Mouse (Mus musculus) MEL (cell line): ENCODE measurements around the gene Patz1. TPM values are rescaled to one million over a fixed set of nuclear protein-coding genes. Genes with fewer than 3 reads are reported as not detected.
A peak's percentile ranks its signal among the peaks of the same experiment; 100 is the strongest.

Experiments
- DNase-seq: peaks from one replicate; pipeline ENCODE4 v3.0.0; 2011; ENCODE audit warnings: low read depth, low spot score
- H3K27ac ChIP-seq: 2 replicates; pipeline ENCODE4 v1.5.1; 2012; ENCODE audit warnings: low read depth, mild to moderate bottlenecking, control low read depth, low read length, moderate library complexity; ENCODE audit not compliant: control insufficient read depth
- H3K27me3 ChIP-seq, 2 experiments: fragments of 150-350 bp in 1 of 2; sonication (generic) in 1 of 2; 2 replicates each; pipeline ENCODE4 v1.6.1; 2012; ENCODE audit warnings: low read length in 2 of 2, mild to moderate bottlenecking in 2 of 2, improper control_type of control experiment in 1 of 2, moderate library complexity in 1 of 2; ENCODE audit not compliant: insufficient read depth in 2 of 2, control insufficient read depth in 1 of 2
- H3K36me3 ChIP-seq, 2 experiments: 2 replicates each; pipeline ENCODE4 v1.6.1; 2012 to 2014; ENCODE audit warnings: low read length in 2 of 2, improper control_type of control experiment in 1 of 2, inconsistent platforms in 1 of 2, mild to moderate bottlenecking in 1 of 2; ENCODE audit not compliant: insufficient read depth in 2 of 2, control insufficient read depth in 1 of 2
- H3K4me1 ChIP-seq, 2 experiments: fragments of 150-350 bp in 1 of 2; sonication (generic) in 1 of 2; 2 replicates each; pipeline ENCODE4 v1.6.1; 2012; ENCODE audit warnings: low read length in 2 of 2, improper control_type of control experiment in 1 of 2, mild to moderate bottlenecking in 1 of 2; ENCODE audit not compliant: insufficient read depth in 2 of 2, control insufficient read depth in 1 of 2
- H3K4me3 ChIP-seq, 2 experiments: fragments of 150-350 bp in 1 of 2; sonication (generic) in 1 of 2; 2 replicates each; pipeline ENCODE4 v1.5.1; 2012; ENCODE audit warnings: low read depth in 2 of 2, low read length in 2 of 2, mild to moderate bottlenecking in 2 of 2, moderate library complexity in 2 of 2, control low read depth in 1 of 2, improper control_type of control experiment in 1 of 2; ENCODE audit not compliant: control insufficient read depth in 1 of 2, insufficient read depth in 1 of 2
- H3K79me2 ChIP-seq: 2 replicates; pipeline ENCODE4 v1.6.1; 2012; ENCODE audit warnings: mild to moderate bottlenecking, low read length, moderate library complexity; ENCODE audit not compliant: control insufficient read depth, poor library complexity, insufficient read depth
- H3K9ac ChIP-seq: 2 replicates; pipeline ENCODE4 v1.6.1; 2012; ENCODE audit warnings: low read depth, mild to moderate bottlenecking, control low read depth, low read length, moderate library complexity; ENCODE audit not compliant: control insufficient read depth, poor library complexity, severe bottlenecking
- H3K9me3 ChIP-seq: fragments of 150-350 bp; sonication (generic); replicated peaks from 2 replicates; pipeline ENCODE4 v1.6.1; 2012; ENCODE audit warnings: mild to moderate bottlenecking, low read length, improper control_type of control experiment, moderate library complexity; ENCODE audit not compliant: insufficient read depth
- BHLHE40 ChIP-seq: IDR thresholded peaks from 2 replicates; pipeline ENCODE4 v1.6.1; 2012; ENCODE audit warnings: low read depth, mild to moderate bottlenecking, inconsistent platforms, low read length, improper control_type of control experiment, borderline replicate concordance
- CHD1 ChIP-seq: IDR thresholded peaks from 2 replicates; pipeline ENCODE4 v1.6.1; 2012; ENCODE audit warnings: low read depth, mild to moderate bottlenecking, inconsistent platforms, low read length, improper control_type of control experiment
- CHD2 ChIP-seq: IDR thresholded peaks from 2 replicates; pipeline ENCODE4 v1.6.1; 2011; ENCODE audit warnings: low read length, improper control_type of control experiment
- CTCF ChIP-seq, 3 experiments: IDR thresholded peaks in 2 of 3; conservative IDR thresholded peaks in 1 of 3; 2 replicates each; pipeline ENCODE4 v1.5.1; 2011 to 2012; ENCODE audit warnings: low read length in 3 of 3, low read depth in 2 of 3, mild to moderate bottlenecking in 2 of 3, improper control_type of control experiment in 1 of 3, inconsistent platforms in 1 of 3, mixed read lengths in 1 of 3, moderate library complexity in 1 of 3; ENCODE audit not compliant: control insufficient read depth in 1 of 3, insufficient read depth in 1 of 3, poor library complexity in 1 of 3, severe bottlenecking in 1 of 3
- E2F4 ChIP-seq: IDR thresholded peaks from 2 replicates; pipeline ENCODE4 v1.6.1; 2011; ENCODE audit warnings: low read depth, low read length, improper control_type of control experiment, borderline replicate concordance
- ELF1 ChIP-seq: IDR thresholded peaks from 2 replicates; pipeline ENCODE4 v1.6.1; 2014; ENCODE audit warnings: low read depth, mild to moderate bottlenecking, inconsistent platforms, low read length, improper control_type of control experiment, moderate library complexity
- EP300 ChIP-seq, 2 experiments: IDR thresholded peaks; 2 replicates each; pipeline ENCODE4 v1.6.1; 2011; ENCODE audit warnings: improper control_type of control experiment in 2 of 2, low read length in 2 of 2, low read depth in 1 of 2, mild to moderate bottlenecking in 1 of 2
- ETS1 ChIP-seq: IDR thresholded peaks from 2 replicates; pipeline ENCODE4 v1.6.1; 2012; ENCODE audit warnings: low read depth, mild to moderate bottlenecking, inconsistent platforms, low read length, improper control_type of control experiment, moderate library complexity
- GABPA ChIP-seq: IDR thresholded peaks from 2 replicates; pipeline ENCODE4 v1.6.1; 2012; ENCODE audit warnings: low read depth, mild to moderate bottlenecking, inconsistent platforms, low read length, improper control_type of control experiment, moderate library complexity
- GATA1 ChIP-seq: IDR thresholded peaks from 2 replicates; pipeline ENCODE4 v1.6.1; 2011; ENCODE audit warnings: low read depth, low read length, improper control_type of control experiment
- HCFC1 ChIP-seq: IDR thresholded peaks from 2 replicates; pipeline ENCODE4 v1.6.1; 2012; ENCODE audit warnings: low read depth, mild to moderate bottlenecking, inconsistent platforms, low read length, improper control_type of control experiment, moderate library complexity
- JUND ChIP-seq: IDR thresholded peaks from 2 replicates; pipeline ENCODE4 v1.6.1; 2011; ENCODE audit warnings: low read depth, mild to moderate bottlenecking, improper control_type of control experiment, low read length
- KAT2A ChIP-seq: conservative IDR thresholded peaks from 2 replicates; pipeline ENCODE4 v1.6.1; 2012; ENCODE audit warnings: low read depth, low read length, improper control_type of control experiment, inconsistent platforms
- MAFK ChIP-seq: IDR thresholded peaks from 2 replicates; pipeline ENCODE4 v1.6.1; 2011; ENCODE audit warnings: low read depth, mild to moderate bottlenecking, low read length, improper control_type of control experiment, borderline replicate concordance
- MAX ChIP-seq: IDR thresholded peaks from 2 replicates; pipeline ENCODE4 v1.6.1; 2011; ENCODE audit warnings: low read length, improper control_type of control experiment
- MAZ ChIP-seq: IDR thresholded peaks from 2 replicates; pipeline ENCODE4 v1.6.1; 2012; ENCODE audit warnings: low read depth, mild to moderate bottlenecking, inconsistent platforms, low read length, improper control_type of control experiment
- MEF2A ChIP-seq: IDR thresholded peaks from 2 replicates; pipeline ENCODE4 v1.6.1; 2014; ENCODE audit warnings: low read depth, mild to moderate bottlenecking, inconsistent platforms, low read length, improper control_type of control experiment; ENCODE audit not compliant: poor library complexity, insufficient replicate concordance, severe bottlenecking; ENCODE audit errors: extremely low read depth
- MXI1 ChIP-seq: IDR thresholded peaks from 2 replicates; pipeline ENCODE4 v1.6.1; 2011; ENCODE audit warnings: mild to moderate bottlenecking, low read depth, low read length, improper control_type of control experiment
- MYB ChIP-seq: IDR thresholded peaks from 2 replicates; pipeline ENCODE4 v1.6.1; 2011; ENCODE audit warnings: mild to moderate bottlenecking, low read depth, low read length, improper control_type of control experiment
- MYC ChIP-seq: IDR thresholded peaks from 2 replicates; pipeline ENCODE4 v1.6.1; 2011; ENCODE audit warnings: low read depth, mild to moderate bottlenecking, low read length, improper control_type of control experiment, moderate library complexity
- NELFE ChIP-seq: IDR thresholded peaks from 2 replicates; pipeline ENCODE4 v1.6.1; 2011; ENCODE audit warnings: low read depth, low read length, improper control_type of control experiment
- NRF1 ChIP-seq: IDR thresholded peaks from 2 replicates; pipeline ENCODE4 v1.6.1; 2014; ENCODE audit warnings: low read depth, mild to moderate bottlenecking, inconsistent platforms, low read length, improper control_type of control experiment, moderate library complexity; ENCODE audit not compliant: poor library complexity, insufficient read depth, severe bottlenecking
- POLR2A ChIP-seq, 2 experiments: IDR thresholded peaks; 2 replicates each; pipeline ENCODE4 v1.6.1; 2011 to 2012; ENCODE audit warnings: low read length in 2 of 2, mild to moderate bottlenecking in 2 of 2, control low read depth in 1 of 2, improper control_type of control experiment in 1 of 2, low read depth in 1 of 2, moderate library complexity in 1 of 2; ENCODE audit not compliant: control insufficient read depth in 1 of 2, insufficient read depth in 1 of 2, poor library complexity in 1 of 2
- POLR2AphosphoS2 ChIP-seq: IDR thresholded peaks from 2 replicates; pipeline ENCODE4 v1.6.1; 2011; ENCODE audit warnings: low read length, improper control_type of control experiment
- POLR2AphosphoS5 ChIP-seq: IDR thresholded peaks from 2 replicates; pipeline ENCODE4 v1.6.1; 2012; ENCODE audit warnings: low read depth, borderline replicate concordance, mild to moderate bottlenecking, inconsistent platforms, low read length, moderate library complexity, mixed read lengths
- RAD21 ChIP-seq: IDR thresholded peaks from 2 replicates; pipeline ENCODE4 v1.6.1; 2011; ENCODE audit warnings: mild to moderate bottlenecking, low read depth, low read length, improper control_type of control experiment
- RCOR1 ChIP-seq: IDR thresholded peaks from 2 replicates; pipeline ENCODE4 v1.6.1; 2012; ENCODE audit warnings: low read depth, mild to moderate bottlenecking, inconsistent platforms, low read length, improper control_type of control experiment
- SMC3 ChIP-seq: IDR thresholded peaks from 2 replicates; pipeline ENCODE4 v1.6.1; 2011; ENCODE audit warnings: low read depth, low read length, improper control_type of control experiment
- TAL1 ChIP-seq: IDR thresholded peaks from 2 replicates; pipeline ENCODE4 v1.6.1; 2012; ENCODE audit warnings: mild to moderate bottlenecking, inconsistent platforms, low read length, moderate library complexity, mixed read lengths
- TBP ChIP-seq: IDR thresholded peaks from 2 replicates; pipeline ENCODE4 v1.8.0; 2011; ENCODE audit warnings: low read depth, low read length, improper control_type of control experiment
- TCF12 ChIP-seq: IDR thresholded peaks from 2 replicates; pipeline ENCODE4 v1.6.1; 2014; ENCODE audit warnings: low read depth, mild to moderate bottlenecking, inconsistent platforms, low read length, improper control_type of control experiment, moderate library complexity
- UBTF ChIP-seq: IDR thresholded peaks from 2 replicates; pipeline ENCODE4 v1.6.1; 2012; ENCODE audit warnings: low read depth, mild to moderate bottlenecking, inconsistent platforms, low read length, improper control_type of control experiment, moderate library complexity, borderline replicate concordance; ENCODE audit not compliant: insufficient read depth
- USF1 ChIP-seq: IDR thresholded peaks from 2 replicates; pipeline ENCODE4 v1.6.1; 2014; ENCODE audit warnings: low read depth, mild to moderate bottlenecking, inconsistent platforms, low read length, improper control_type of control experiment, moderate library complexity
- USF2 ChIP-seq, 2 experiments: IDR thresholded peaks; 2 replicates each; pipeline ENCODE4 v1.6.1; 2011 to 2012; ENCODE audit warnings: improper control_type of control experiment in 2 of 2, low read length in 2 of 2, borderline replicate concordance in 1 of 2, inconsistent platforms in 1 of 2, low read depth in 1 of 2, mild to moderate bottlenecking in 1 of 2; ENCODE audit not compliant: insufficient read depth in 1 of 2
- ZC3H11A ChIP-seq: IDR thresholded peaks from 2 replicates; pipeline ENCODE4 v1.6.1; 2012; ENCODE audit warnings: low read depth, mild to moderate bottlenecking, inconsistent platforms, low read length, improper control_type of control experiment
- ZKSCAN1 ChIP-seq: IDR thresholded peaks from 2 replicates; pipeline ENCODE4 v1.6.1; 2012; ENCODE audit warnings: low read depth, mild to moderate bottlenecking, inconsistent platforms, low read length, improper control_type of control experiment, moderate library complexity
- ZMIZ1 ChIP-seq: IDR thresholded peaks from 2 replicates; pipeline ENCODE4 v1.6.1; 2012; ENCODE audit warnings: low read depth, mild to moderate bottlenecking, inconsistent platforms, low read length, improper control_type of control experiment, moderate library complexity
- ZNF384 ChIP-seq: IDR thresholded peaks from 2 replicates; pipeline ENCODE4 v1.6.1; 2012; ENCODE audit warnings: low read depth, mild to moderate bottlenecking, inconsistent platforms, low read length, improper control_type of control experiment
- polyA plus RNA-seq, 2 experiments: library from polyadenylated mRNA; stranded (reverse) in 1 of 2; unstranded in 1 of 2; fragments of >175 nt in 1 of 2; fragments of >200 nt in 1 of 2; gene quantifications; 2 replicates each; pipeline versions ENCODE4 v1.2.1 to v1.2.4; 2012; ENCODE audit warnings: low replicate concordance in 2 of 2, low read depth in 1 of 2; ENCODE audit not compliant: insufficient read length in 2 of 2, insufficient read depth in 1 of 2, missing spikeins in 1 of 2
- total RNA-seq: library from RNA; depleted of rRNA; stranded (reverse); fragments of 300-350 nt; gene quantifications from 2 replicates; pipeline ENCODE4 v1.2.3, GENCODE M21; 2012

Patz1 gene
- total and polyA plus RNA-seq, 3 experiments = 63.1 to 63.5 TPM; not detected in 1

DNA sequence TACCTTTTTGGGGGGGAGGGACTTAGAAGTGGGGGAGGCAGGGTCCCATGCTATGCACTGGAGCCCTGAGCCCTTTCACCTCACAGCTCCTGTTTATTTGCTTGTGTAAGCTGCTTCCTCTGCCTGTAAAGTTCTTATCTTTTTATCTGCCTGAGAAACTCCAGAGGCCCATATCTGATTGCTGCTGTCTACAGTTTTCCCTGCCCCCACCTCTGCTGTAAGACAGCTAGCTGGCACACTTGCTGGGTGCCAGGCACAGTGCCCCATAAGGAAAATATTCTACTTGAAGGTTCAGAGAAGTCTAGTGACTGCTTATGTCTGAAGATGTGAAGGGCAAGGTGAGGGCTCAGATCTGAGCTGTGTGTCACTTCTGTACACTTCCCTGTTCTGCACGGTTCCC, 24.6 kb downstream of the Patz1 start:
- H3K79me2 ChIP-seq = no peaks in the 10 kb centered on the region
- DNase-seq = peak; percentile 78
- H3K27ac ChIP-seq = peak overlapping the region; percentile 78
- peaks cover 7 to 47% of the 10 kb centered on the region in 2 experiments for H3K36me3 ChIP-seq
- no peak overlapping the region for H3K4me3 ChIP-seq
- peak overlapping the region; percentile 32 for H3K9ac ChIP-seq
- no peaks in the 10 kb centered on the region for H3K9me3 ChIP-seq
- no peaks in the 10 kb centered on the region for H3K27me3 ChIP-seq
- peaks cover 35 to 47% of the 10 kb centered on the region in 2 experiments for H3K4me1 ChIP-seq
- TF ChIP-seq TCF12 (peak; percentile 69), CHD1 (no peak), MYC (no peak), ZMIZ1 (no peak), MEF2A (no peak), ETS1 (peak; percentile 81), E2F4 (no peak), GABPA (no peak), MAX (no peak), MAFK (no peak), POLR2AphosphoS2 (no peak), POLR2A (IDR thresholded peaks at IDR 0.05; ENCODE audit: control insufficient read depth in 1 of 2, insufficient read depth in 1 of 2, low read depth in 1 of 2, low read length in 2 of 2, poor library complexity in 1 of 2) (no peak), JUND (no peak), UBTF (no peak), ZKSCAN1 (no peak), TBP (no peak), MYB (no peak), BHLHE40 (peak; percentile 31; the same call in 1 of the 2 replicates), HCFC1 (peak; percentile 29; the same call in 1 of the 2 replicates), CHD2 (peak; percentile 51), POLR2AphosphoS5 (no peak), USF2 (IDR thresholded peaks at IDR 0.05; ENCODE audit: borderline replicate concordance in 1 of 2, insufficient read depth in 1 of 2, low read depth in 1 of 2, low read length in 2 of 2) (no peak), CTCF (IDR thresholded peaks at IDR 0.05 in 2 of 3, conservative IDR thresholded peaks at IDR 0.05 in 1 of 3; ENCODE audit: control insufficient read depth in 1 of 3, insufficient read depth in 1 of 3, low read depth in 2 of 3, low read length in 3 of 3, poor library complexity in 1 of 3, severe bottlenecking in 1 of 3) (no peak), USF1 (no peak), TAL1 (no peak), GATA1 (peak; percentile 96), NRF1 (no peak), MAZ (no peak), ZC3H11A (peak; percentile 17; the same call in 1 of the 2 replicates), ELF1 (no peak), NELFE (0 out of 2 replicates have a peak, but pooled peaks have one; percentile 22), MXI1 (no peak), SMC3 (no peak), RAD21 (no peak), ZNF384 (no peak), RCOR1 (no peak), KAT2A (no peak), EP300 (IDR thresholded peaks at IDR 0.05; ENCODE audit: low read depth in 1 of 2, low read length in 2 of 2) (peak; percentile 70 to 79)
